Mouse (Mus musculus) G1E-ER4 (cell line): ENCODE results near the gene Lag3. TPM values are rescaled to one million over a fixed set of nuclear protein-coding genes. Genes with fewer than 3 reads are reported as not detected.

Experiments used
- GATA1 ChIP-seq: IDR thresholded peaks from one replicate; pipeline ENCODE4 v1.8.0; 2012; ENCODE audit warnings: low read length, inconsistent platforms
- polyA plus RNA-seq: library from polyadenylated mRNA; stranded (reverse); fragments of >175 nt; gene quantifications from 2 replicates; pipeline ENCODE4 v1.2.3, GENCODE M21; 2012

Gene Lag3
- polyA plus RNA-seq, 1 experiment: not detected

GRCm38 (mm10) chr6:124913721-124914285, 2.3 kb upstream of the Lag3 start:
- TF ChIP-seq GATA1: no peak

- no peak for TF ChIP-seq GATA1
These were observed 1.7 kb upstream of the Lag3 start for GRCm38 (mm10) chr6:124913214-124913613.

GRCm38 (mm10) chr6:124910032-124910431, 1.5 kb downstream of the Lag3 start:
- TF ChIP-seq GATA1: no peak

GRCm38 (mm10) chr6:124907767-124908166, 3.7 kb downstream of the Lag3 start:
- no peak for TF ChIP-seq GATA1

- TF ChIP-seq GATA1: no peak
These were observed 6.3 kb downstream of the Lag3 start for GRCm38 (mm10) chr6:124904991-124905860.

- TF ChIP-seq GATA1: no peak
These were observed 7.1 kb downstream of the Lag3 start for GRCm38 (mm10) chr6:124904161-124904981.

- no peak for TF ChIP-seq GATA1
These were observed 7.8 kb downstream of the Lag3 start for GRCm38 (mm10) chr6:124903580-124904151.

GRCm38 (mm10) chr6:124901851-124902250, 9.7 kb downstream of the Lag3 start:
- no peak for TF ChIP-seq GATA1

- TF ChIP-seq GATA1: no peak
These were observed 10.6 kb downstream of the Lag3 start for GRCm38 (mm10) chr6:124900801-124901480.

- no peak for TF ChIP-seq GATA1
These were observed 11.3 kb downstream of the Lag3 start for GRCm38 (mm10) chr6:124900056-124900800.

- TF ChIP-seq GATA1: no peak
These were observed 13.1 kb downstream of the Lag3 start for GRCm38 (mm10) chr6:124898359-124898758.

- TF ChIP-seq GATA1: no peak
These were observed 20.5 kb downstream of the Lag3 start for GRCm38 (mm10) chr6:124890997-124891396.

- TF ChIP-seq GATA1: no peak
These were observed 22.9 kb downstream of the Lag3 start for GRCm38 (mm10) chr6:124888555-124889125.

- TF ChIP-seq GATA1: no peak
These were observed 23.5 kb downstream of the Lag3 start, which contains the start of gene Cd4 for GRCm38 (mm10) chr6:124887986-124888385. Cd4 (minus strand) TSS chr6:124888221.

- TF ChIP-seq GATA1: no peak
These were observed 25.5 kb downstream of the Lag3 start for GRCm38 (mm10) chr6:124885956-124886381.
